Mouse (Mus musculus): ENCODE results near the gene Atg2b.

The Atg2b gene

DNA sequence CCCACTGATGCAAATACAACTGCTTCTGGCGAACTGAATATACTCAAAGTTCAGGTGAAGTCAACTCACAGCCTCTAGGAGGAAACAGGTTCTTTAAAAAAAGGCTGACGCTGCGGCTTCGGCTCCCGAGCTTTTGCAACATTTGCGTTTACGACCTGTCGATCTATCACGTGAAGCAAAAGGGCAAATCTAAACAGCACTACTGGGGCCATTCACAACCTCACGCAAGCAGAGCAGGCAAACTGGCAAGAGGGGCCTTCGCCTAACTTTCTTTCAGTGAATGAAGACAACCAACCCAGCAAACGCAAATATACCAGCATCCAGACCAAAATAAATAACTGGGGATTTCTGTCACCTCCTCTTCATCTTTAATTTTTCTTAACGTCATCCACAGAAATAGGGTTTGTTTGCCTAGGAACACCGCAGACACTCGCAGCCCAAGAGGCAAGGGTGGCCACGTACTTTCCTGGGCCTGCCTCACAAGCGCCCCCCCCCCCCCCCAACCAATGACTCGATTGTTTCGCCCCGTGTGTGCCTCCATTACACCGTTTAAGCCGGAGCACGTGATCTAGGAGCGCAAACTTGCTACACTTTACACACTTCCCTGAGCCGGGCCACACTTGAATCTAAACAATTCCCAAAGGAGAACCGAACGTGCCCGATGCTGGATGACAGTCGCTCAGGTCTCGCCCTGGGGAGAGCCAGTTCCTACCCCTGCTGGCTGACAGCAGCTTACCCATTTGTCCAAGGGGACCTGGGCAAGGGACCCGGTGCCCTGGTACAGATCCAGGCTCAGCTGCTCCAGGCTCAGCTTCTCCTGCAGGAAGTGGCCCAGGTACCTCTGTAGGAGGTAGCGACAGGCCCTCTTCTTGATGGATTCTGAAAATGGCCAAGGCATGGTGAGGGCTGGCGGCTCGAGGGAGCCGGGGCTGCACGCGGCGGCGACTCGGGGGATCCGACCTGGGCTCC, 794 bp downstream of the Atg2b start, which contains the start of gene Gskip:
Gene Gskip, plus strand, starts transcription at position 897 of the 969 bp plus-strand sequence.
- DNase-seq (ENCODE audit: low spot score in 2 of 2) = peak; percentile 20

DNA sequence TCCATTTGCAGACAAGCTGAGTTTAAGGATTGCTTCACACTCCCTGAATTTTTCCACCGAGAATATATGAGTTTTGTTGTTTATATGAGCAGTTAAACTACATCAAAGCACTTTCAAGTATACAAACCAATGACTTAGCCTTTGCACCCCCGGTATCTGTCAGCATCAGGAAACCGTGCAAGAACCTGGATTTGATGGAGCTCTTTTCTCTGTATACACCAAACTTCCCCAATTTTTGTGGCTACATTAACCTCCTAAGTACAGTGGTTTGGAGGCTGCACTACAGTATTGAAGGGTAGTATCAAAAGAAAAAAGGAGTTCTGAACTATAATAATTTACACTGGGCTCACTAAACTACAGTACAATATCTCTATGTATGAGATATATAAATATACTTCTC, 6.2 kb downstream of the Atg2b start:
- no peak for DNase-seq (ENCODE audit: low spot score in 2 of 2)

GRCm38 (mm10) chr12:105678211-105678610, 6.8 kb downstream of the Atg2b start:
- DNase-seq (ENCODE audit: low spot score in 2 of 2) = no peak

DNA sequence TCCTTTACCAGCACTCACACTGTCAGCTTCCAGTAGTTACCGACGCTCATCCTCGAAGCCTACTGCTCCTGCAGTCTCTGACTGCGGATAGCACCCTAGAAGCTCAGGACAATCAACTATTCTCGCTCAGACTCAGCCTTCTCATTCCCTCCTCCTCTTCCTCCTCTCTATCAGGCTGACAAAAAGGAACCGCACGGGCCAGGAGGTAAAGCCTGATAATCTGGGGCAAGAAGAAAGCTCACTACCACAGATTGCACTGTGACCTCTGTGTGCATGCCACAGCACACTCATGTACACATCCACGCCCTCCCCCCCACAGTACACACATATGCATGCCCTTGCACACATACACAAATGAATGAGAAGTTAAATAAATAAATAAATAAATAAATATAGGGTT, 8.7 kb downstream of the Atg2b start:
- no peak for DNase-seq (ENCODE audit: low spot score in 2 of 2)

DNA sequence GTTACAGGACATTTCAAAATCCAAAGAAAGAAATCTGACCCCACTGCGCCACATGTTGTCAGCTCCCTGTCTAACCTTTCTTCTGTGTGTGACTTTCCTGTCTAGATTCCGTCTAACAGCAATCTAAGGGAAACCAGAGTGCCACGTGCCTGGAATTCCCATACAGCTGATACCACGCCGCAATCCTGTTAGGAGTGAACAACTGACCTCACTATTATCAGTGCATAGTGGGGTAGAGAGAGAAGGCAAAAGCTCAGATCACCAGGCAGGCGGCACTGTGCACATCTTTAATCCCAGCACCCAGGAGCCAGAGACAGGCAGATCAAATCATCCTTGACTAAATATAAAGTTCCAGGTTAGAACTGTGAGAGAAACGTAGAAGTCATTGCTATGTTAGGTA, 29.2 kb downstream of the Atg2b start:
- no peak for DNase-seq (ENCODE audit: low spot score in 2 of 2)

- no peak for DNase-seq (ENCODE audit: low spot score in 2 of 2)
Observed at GRCm38 (mm10) chr12:105642770-105643321, 42.2 kb downstream of the Atg2b start.

- no peak for DNase-seq (ENCODE audit: low spot score in 2 of 2)
Observed at GRCm38 (mm10) chr12:105637554-105637953, 47.5 kb downstream of the Atg2b start.

- DNase-seq (ENCODE audit: low spot score in 2 of 2) = no peak
Observed at GRCm38 (mm10) chr12:105636551-105636950, 48.5 kb downstream of the Atg2b start.

DNA sequence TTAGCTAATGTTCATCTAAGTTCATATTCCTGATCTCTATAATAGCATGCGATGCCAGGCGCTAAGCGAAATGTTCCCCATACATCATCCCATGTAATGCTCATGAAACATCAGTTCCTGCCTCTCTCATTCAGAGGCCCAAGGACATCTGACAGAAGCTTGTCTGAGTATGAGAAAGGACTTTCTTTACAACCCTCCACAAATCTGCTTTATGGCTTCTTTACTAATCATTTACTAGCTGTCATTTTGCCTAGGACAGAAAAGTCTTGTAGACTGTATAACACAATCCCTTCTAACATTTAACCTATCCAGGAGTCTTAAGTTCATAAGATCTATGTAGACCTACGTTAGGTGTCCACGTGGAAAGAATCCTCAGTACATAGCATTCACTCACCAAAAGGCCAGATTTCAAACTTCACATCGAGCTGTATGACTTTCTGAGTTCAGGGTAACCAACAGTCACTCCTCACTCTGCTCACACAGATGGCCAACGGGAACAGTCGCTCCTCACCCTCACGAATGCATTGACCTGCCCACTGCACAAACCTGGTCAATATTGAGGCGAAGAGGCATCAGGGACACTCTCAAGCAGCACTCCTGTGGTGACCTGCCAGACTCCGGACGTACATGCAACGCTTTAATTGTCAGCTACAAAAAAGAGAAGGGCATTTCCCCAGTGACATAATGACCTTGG, 50.5 kb downstream of the Atg2b start:
- DNase-seq (ENCODE audit: low spot score in 2 of 2) = no peak

DNA sequence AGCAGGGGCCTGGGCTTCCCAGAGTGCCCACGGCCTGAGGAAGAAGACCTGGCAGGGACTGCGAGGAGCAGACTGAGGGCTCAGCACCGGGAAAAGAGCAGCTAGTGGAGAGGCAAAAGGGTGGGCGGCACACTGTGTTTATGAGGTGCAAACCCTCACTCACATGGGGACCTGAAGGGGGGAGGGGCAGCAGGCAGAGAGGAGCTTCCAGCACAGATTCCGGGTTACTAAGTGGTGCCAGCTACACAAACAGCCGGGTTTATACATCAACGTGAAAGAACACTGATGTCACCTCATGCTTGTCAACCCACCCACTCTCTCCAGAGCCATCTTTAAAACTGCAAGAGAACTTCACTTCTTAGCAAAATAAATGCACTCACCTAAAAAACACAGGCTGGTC, 59.2 kb downstream of the Atg2b start:
- DNase-seq (ENCODE audit: low spot score in 2 of 2) = no peak

- no peak for DNase-seq (ENCODE audit: low spot score in 2 of 2)
Observed at GRCm38 (mm10) chr12:105622981-105623539, 62.0 kb downstream of the Atg2b start.

- DNase-seq (ENCODE audit: low spot score in 2 of 2) = no peak
Observed at GRCm38 (mm10) chr12:105622048-105622447, 63.0 kb downstream of the Atg2b start.

DNA sequence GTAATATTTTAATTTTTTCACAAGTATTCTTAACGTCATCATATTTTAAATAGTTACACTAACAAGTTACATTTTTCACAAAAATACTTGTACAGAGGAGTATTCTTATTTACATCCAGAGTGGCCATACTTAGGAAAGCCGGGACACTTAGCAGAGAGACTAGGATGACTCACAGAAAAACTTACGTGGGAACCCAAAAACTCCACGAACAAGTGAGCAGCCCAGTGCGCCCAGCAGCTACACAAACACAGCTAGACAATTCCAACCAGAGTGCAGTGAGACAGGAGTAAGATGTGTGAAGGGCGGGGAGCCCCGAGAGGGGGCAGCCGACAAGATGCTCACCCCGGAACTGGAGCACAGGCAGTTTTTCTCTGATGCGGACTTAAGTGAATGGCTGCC, 71.5 kb downstream of the Atg2b start:
- no peak for DNase-seq (ENCODE audit: low spot score in 2 of 2)

DNA sequence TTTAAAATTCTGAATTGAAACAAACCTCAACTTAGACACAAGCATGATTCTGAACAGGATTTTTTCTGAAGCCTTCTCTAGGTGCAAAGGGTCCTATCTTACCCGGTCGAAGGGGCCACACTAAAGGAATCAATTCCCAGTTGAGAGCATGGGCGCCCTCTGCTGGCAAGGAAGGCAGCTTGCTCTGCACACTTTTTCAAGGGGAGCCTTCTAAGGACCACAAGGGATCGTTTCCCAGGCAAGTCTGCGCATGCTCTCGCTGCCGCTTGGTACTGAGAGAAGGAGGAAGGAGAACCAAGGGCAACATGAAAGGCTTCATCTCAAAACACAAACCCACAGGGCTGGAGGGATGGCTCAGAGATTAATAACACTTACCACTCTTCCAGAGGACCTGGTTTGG, 73.3 kb downstream of the Atg2b start:
- DNase-seq (ENCODE audit: low spot score in 2 of 2) = peak; percentile 40 to 51

- DNase-seq (ENCODE audit: low spot score in 2 of 2) = no peak
Observed at GRCm38 (mm10) chr12:105611045-105611444, 74.0 kb downstream of the Atg2b start.

DNA sequence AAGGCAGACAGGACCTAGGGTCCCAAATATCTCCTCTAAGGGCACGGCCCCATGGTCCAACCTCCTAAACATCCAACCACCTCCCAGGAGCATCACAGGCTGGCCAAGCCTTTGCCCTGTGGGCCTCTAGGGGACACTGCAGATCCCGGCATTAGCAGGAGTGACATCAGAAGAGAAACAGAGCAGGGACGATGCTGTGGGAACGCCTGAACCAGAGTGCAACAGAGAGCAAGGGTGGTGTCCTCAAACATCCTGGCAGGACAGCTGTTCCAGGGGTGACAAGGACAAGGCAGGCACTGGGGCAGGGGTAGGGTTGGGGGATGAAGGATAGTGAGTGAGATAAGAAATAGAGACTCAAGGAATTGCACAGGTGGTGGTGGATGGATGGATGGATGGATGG, 78.1 kb downstream of the Atg2b start:
- no peak for DNase-seq (ENCODE audit: low spot score in 2 of 2)

DNA sequence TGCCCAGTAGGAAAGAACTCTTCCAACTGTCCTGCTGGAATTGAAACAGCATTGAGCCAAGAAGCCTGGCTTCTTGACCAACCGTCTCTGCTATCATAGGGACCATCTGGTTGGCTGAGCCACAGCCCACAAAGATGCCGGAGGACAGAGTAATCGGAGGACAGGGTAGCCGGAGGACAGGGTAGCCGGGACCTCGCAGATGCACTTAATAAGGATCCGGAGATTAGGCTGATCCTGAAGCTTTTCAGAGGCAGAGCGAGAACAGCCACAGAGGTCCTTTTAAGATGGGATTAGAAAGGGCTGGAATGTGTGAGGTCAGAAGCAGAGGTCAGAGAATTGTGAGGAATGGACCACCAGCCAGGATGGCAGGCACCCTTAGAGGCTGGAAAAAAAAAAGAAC, 79.8 kb downstream of the Atg2b start:
- no peak for DNase-seq (ENCODE audit: low spot score in 2 of 2)

DNA sequence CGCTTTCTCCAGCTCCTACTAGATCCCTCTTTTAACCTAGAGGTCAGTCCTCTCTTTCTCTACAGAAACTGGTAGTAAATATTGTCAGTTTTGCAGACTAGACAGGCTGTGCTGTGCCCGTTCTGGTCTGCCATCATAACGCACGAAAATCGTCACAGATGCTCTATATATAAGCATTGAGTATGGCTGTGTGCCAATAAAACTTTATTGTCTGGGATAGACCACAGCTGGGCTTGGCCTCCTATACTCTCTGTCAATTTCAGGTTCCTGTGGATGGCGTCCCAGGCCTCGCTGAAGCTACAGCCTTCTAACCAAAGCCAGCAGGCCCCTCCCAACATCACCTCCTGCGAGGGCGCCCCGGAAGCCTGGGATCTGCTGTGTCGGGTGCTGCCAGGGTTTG, 81.1 kb downstream of the Atg2b start:
- no peak for DNase-seq (ENCODE audit: low spot score in 2 of 2)

DNA sequence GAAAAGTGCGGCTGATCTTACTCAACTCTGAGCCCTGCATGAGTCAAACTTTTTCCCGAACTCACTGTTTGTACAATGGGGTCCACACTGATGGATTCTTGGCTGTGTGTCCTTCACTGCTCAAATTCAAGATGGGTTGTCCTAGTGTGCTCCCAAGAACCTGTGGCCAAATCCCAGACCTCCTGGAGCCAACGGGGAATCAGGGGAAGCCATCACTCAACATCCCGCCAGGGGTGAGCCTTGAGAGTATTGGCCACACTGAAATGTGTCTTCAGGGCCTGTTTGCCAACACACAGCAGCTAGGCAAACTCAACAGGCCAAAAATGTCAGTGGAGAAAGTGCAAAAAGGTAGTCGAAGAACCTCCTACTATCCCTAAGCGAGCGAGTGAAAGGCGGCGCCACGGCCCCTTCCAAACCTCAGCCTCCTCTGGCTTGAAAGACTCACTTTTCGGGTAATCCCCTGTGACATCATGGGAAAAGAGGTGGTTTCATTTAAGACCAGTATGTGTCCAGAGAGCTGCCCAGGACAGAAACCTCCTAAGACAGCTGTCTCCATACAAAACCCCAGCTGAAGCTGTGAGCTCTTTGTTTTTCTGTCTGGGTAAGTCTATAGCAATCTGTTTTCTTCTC, 82.3 kb downstream of the Atg2b start, which contains the start of gene Bdkrb1:
Gene Bdkrb1, plus strand, starts transcription at position 505 of the 630 bp plus-strand sequence.
- DNase-seq (ENCODE audit: low spot score in 2 of 2) = no peak

DNA sequence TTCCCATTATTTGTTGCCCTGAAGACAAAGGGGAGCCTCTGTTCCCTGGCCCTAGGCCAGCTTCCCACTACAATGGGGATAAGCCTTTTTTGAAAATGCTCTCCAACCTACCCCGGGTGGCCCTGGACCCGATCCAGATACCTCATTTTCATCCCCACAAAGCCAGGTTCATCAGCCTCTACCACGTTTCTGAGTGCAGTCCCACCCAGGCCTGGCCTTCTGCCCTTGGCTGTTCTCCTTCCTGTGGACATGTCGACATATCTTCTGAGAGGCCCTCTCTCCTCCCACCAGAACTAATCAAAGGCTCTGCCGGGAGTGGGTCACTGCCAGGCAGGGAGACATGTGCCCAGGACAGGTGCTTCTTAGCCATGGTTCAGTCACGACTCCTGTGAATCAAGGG, 83.4 kb downstream of the Atg2b start:
- DNase-seq (ENCODE audit: low spot score in 2 of 2) = no peak

DNA sequence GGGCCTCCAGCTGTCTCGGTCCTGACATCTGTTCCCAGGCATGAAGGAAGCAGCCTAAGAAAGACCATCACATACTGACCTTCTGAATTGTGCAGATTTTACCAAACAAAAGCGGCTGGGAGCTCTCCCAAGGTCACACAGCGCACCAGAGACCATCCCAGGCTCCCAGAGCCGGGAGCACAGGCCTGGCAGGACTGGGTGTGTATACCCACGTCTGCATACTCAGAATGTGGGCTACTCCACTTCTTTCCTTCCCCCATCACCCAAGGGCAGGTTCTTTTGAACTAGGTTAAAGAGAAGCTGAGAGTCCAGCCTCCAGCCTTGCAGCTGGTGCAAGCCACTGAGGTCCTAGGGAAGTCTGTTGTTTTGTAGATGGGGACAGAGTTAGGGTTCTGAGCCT, 85.9 kb downstream of the Atg2b start:
- no peak for DNase-seq (ENCODE audit: low spot score in 2 of 2)

DNA sequence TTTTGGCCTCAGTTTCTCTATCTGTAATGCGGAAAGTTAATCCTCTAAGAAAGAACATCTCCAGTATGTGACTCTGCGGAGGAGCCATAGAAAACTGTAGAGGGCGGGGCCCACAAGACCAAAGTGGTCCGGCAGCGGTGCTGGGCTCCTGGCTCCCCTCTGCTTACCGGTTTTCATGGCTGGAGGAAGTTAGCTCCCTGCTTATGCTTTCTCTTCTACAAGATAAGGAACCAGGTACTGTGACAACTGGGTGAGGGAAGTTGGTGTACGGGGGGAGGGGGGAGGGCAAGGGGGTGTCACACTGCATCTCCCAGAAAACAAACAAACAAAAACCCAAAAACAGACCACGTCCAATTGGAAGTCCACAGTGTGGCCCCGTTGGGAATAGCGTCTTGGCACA, 86.5 kb downstream of the Atg2b start:
- DNase-seq (ENCODE audit: low spot score in 2 of 2) = no peak
